Mouse (Mus musculus): ENCODE results near the gene Tubd1. TPM values are rescaled to one million over a fixed set of nuclear protein-coding genes. Genes with fewer than 3 reads are reported as not detected.
A peak's percentile ranks its signal among the peaks of the same experiment; 100 is the strongest.

The Tubd1 gene
- polyA plus RNA-seq, 1 experiment from 2014 or later, result 7.8 TPM

GRCm38 (mm10) chr11:86607808-86608350 is 63.1 kb downstream of the Tubd1 start:
- H3K4me3 ChIP-seq, result no peak overlapping the region
- no peak overlapping the region for H3K27ac ChIP-seq
- ATAC-seq (ENCODE audit: low FRiP score), result no peak
- no peaks in the 10 kb centered on the region for H3K4me1 ChIP-seq (replicated peaks)
- H3K27me3 ChIP-seq, result no peaks in the 10 kb centered on the region
- H3K36me3 ChIP-seq, result peaks cover 20% of the 10 kb centered on the region
- WGBS, result 86% methylated on average over 2 of the region's 2 CpGs
- H3K9ac ChIP-seq, result no peak overlapping the region
- no peaks in the 10 kb centered on the region for H3K9me3 ChIP-seq
- H3K4me2 ChIP-seq, result no peak overlapping the region

- ATAC-seq (ENCODE audit: low FRiP score), result no peak
- Histone ChIP-seq H3K36me3 (peaks cover 20% of the 10 kb centered on the region), H3K4me2 (no peak overlapping the region), H3K4me3 (no peak overlapping the region), H3K27ac (no peak overlapping the region), H3K27me3 (no peaks in the 10 kb centered on the region), H3K9me3 (no peaks in the 10 kb centered on the region), H3K9ac (no peak overlapping the region), H3K4me1 (replicated peaks) (no peaks in the 10 kb centered on the region)
- 93% methylated on average over 3 of the region's 3 CpGs for WGBS
Measured at GRCm38 (mm10) chr11:86610239-86610638, 65.4 kb downstream of the Tubd1 start.

GRCm38 (mm10) chr11:86611991-86612390 is 67.2 kb downstream of the Tubd1 start:
- no peaks in the 10 kb centered on the region for H3K27me3 ChIP-seq
- H3K4me2 ChIP-seq, result no peak overlapping the region
- 94% methylated on average over 1 of the region's 1 CpGs for WGBS
- no peak for ATAC-seq (ENCODE audit: low FRiP score)
- H3K36me3 ChIP-seq, result peaks cover 8% of the 10 kb centered on the region
- no peak overlapping the region for H3K4me3 ChIP-seq
- H3K9me3 ChIP-seq, result no peaks in the 10 kb centered on the region
- no peaks in the 10 kb centered on the region for H3K4me1 ChIP-seq (replicated peaks)
- H3K27ac ChIP-seq, result no peak overlapping the region
- no peak overlapping the region for H3K9ac ChIP-seq

GRCm38 (mm10) chr11:86614056-86614530 is 69.3 kb downstream of the Tubd1 start:
- ATAC-seq (ENCODE audit: low FRiP score), result no peak
- H3K4me3 ChIP-seq, result no peak overlapping the region
- no peak overlapping the region for H3K4me2 ChIP-seq
- H3K27ac ChIP-seq, result no peak overlapping the region
- no peak overlapping the region for H3K9ac ChIP-seq
- H3K27me3 ChIP-seq, result no peaks in the 10 kb centered on the region
- peaks cover 5% of the 10 kb centered on the region; the same call in 1 of the 2 replicates for H3K36me3 ChIP-seq
- no peaks in the 10 kb centered on the region for H3K9me3 ChIP-seq
- whole genome bisulfite sequencing, result 78% methylated on average over 2 of the region's 2 CpGs
- no peaks in the 10 kb centered on the region for H3K4me1 ChIP-seq (replicated peaks)

GRCm38 (mm10) chr11:86614607-86615006 is 69.8 kb downstream of the Tubd1 start:
- Histone ChIP-seq H3K27ac (no peak overlapping the region), H3K4me3 (no peak overlapping the region), H3K36me3 (peaks cover 5% of the 10 kb centered on the region; the same call in 1 of the 2 replicates), H3K4me2 (no peak overlapping the region), H3K4me1 (replicated peaks) (no peaks in the 10 kb centered on the region), H3K9me3 (no peaks in the 10 kb centered on the region), H3K9ac (no peak overlapping the region), H3K27me3 (no peaks in the 10 kb centered on the region)
- ATAC-seq (ENCODE audit: low FRiP score), result no peak
- 90% methylated on average over 5 of the region's 5 CpGs for WGBS

MicroRNAs encoded within 50 kb of the gene (microRNA counts, 519-probe panel; counts per million panel counts)
- 4,213 counts per million, percentile 69 among the panel's probes with 10 or more counts for microRNA mmu-miR-21

Small RNA genes lying within 50 kb of the gene (microRNA-seq; reads per million reads assigned to microRNA genes)
- gene Mir21a, result 4,289 reads per million, percentile 89 among the genes with 10 or more reads in this experiment

Other genes starting within 250 kb of the Tubd1 start
- gene Med13, start 187.4 kb upstream of the Tubd1 start, polyA plus RNA-seq (2015; fragmentation: Nextera tagmentation; extraction: Ambion mirVana), result 9.4 and 10.3 TPM in 2 replicates
- gene Rnft1, start 60.3 kb upstream of the Tubd1 start, polyA plus RNA-seq (2015; fragmentation: Nextera tagmentation; extraction: Ambion mirVana), result 16.6 and 17.7 TPM in 2 replicates
- gene Rps6kb1, start 186 bp upstream of the Tubd1 start, polyA plus RNA-seq (2015; fragmentation: Nextera tagmentation; extraction: Ambion mirVana), result 62.4 and 66.2 TPM in 2 replicates
- 106 and 109 TPM in 2 replicates for gene Vmp1, start 138.8 kb downstream of the Tubd1 start, polyA plus RNA-seq (2015; fragmentation: Nextera tagmentation; extraction: Ambion mirVana)
- gene Ptrh2, start 139.0 kb downstream of the Tubd1 start, polyA plus RNA-seq (2015; fragmentation: Nextera tagmentation; extraction: Ambion mirVana), result 32.9 and 34.3 TPM in 2 replicates
- 146 and 149 TPM in 2 replicates for gene Cltc, start 212.6 kb downstream of the Tubd1 start, polyA plus RNA-seq (2015; fragmentation: Nextera tagmentation; extraction: Ambion mirVana)

Data from hindbrain, embryonic 13.5 days (tissue).